Mouse (Mus musculus): ENCODE data around the gene Rbm47.
"Not testable (repeated sequence)": the region's sequence is repeated elsewhere in the genome, so short reads cannot be mapped to it uniquely, and the experiment has no call there.

Rbm47 gene

GRCm38 (mm10) chr5:66014437-66014836 lies 158.5 kb downstream of the Rbm47 start:
- no peak for DNase-seq (ENCODE audit: low spot score)

GRCm38 (mm10) chr5:66013999-66014398 lies 158.9 kb downstream of the Rbm47 start:
- DNase-seq (ENCODE audit: low spot score): no peak

GRCm38 (mm10) chr5:66008245-66008967 lies 164.5 kb downstream of the Rbm47 start:
- no peak for DNase-seq (ENCODE audit: low spot score)

- DNase-seq (ENCODE audit: low spot score): no peak
These were observed 167.8 kb downstream of the Rbm47 start for GRCm38 (mm10) chr5:66005041-66005678.

GRCm38 (mm10) chr5:66004134-66004925 lies 168.6 kb downstream of the Rbm47 start, which contains the start of gene 9130230L23Rik:
Gene 9130230L23Rik (minus strand): TSS chr5:66004285.
- DNase-seq (ENCODE audit: low spot score): no peak

- DNase-seq (ENCODE audit: low spot score): no peak
These were observed 171.7 kb downstream of the Rbm47 start for GRCm38 (mm10) chr5:66001232-66001631.

- DNase-seq (ENCODE audit: low spot score): no peak
These were observed 172.3 kb downstream of the Rbm47 start for GRCm38 (mm10) chr5:66000567-66001125.

- DNase-seq (ENCODE audit: low spot score): peak; percentile 26
These were observed 172.8 kb downstream of the Rbm47 start for GRCm38 (mm10) chr5:66000074-66000473.

GRCm38 (mm10) chr5:65999106-65999505 lies 173.8 kb downstream of the Rbm47 start:
- no peak for DNase-seq (ENCODE audit: low spot score)

- DNase-seq (ENCODE audit: low spot score): no peak
These were observed 175.1 kb downstream of the Rbm47 start for GRCm38 (mm10) chr5:65997813-65998212.

- no peak for DNase-seq (ENCODE audit: low spot score)
These were observed 178.3 kb downstream of the Rbm47 start for GRCm38 (mm10) chr5:65994643-65995042.

- no peak for DNase-seq (ENCODE audit: low spot score)
These were observed 181.7 kb downstream of the Rbm47 start for GRCm38 (mm10) chr5:65991191-65991590.

- not testable (repeated sequence) for DNase-seq (ENCODE audit: low spot score)
These were observed 185.9 kb downstream of the Rbm47 start for GRCm38 (mm10) chr5:65987004-65987403.

GRCm38 (mm10) chr5:65986426-65986825 lies 186.5 kb downstream of the Rbm47 start:
- DNase-seq (ENCODE audit: low spot score): no peak

- no peak for DNase-seq (ENCODE audit: low spot score)
These were observed 197.2 kb downstream of the Rbm47 start for GRCm38 (mm10) chr5:65975731-65976130.

- DNase-seq (ENCODE audit: low spot score): no peak
These were observed 199.7 kb downstream of the Rbm47 start for GRCm38 (mm10) chr5:65973189-65973588.

GRCm38 (mm10) chr5:65968004-65968403 lies 204.9 kb downstream of the Rbm47 start:
- DNase-seq (ENCODE audit: low spot score): no peak

GRCm38 (mm10) chr5:65967091-65967490 lies 205.8 kb downstream of the Rbm47 start:
- DNase-seq (ENCODE audit: low spot score): no peak

All from ovary, postnatal 14 days (tissue).